Mouse (Mus musculus) limb, embryonic 11.5 days (tissue): ENCODE measurements around the gene Trim12c. TPM values are rescaled to one million over a fixed set of nuclear protein-coding genes. Genes with fewer than 3 reads are reported as not detected.
"Not testable (repeated sequence)": the region's sequence is repeated elsewhere in the genome, so short reads cannot be mapped to it uniquely, and the experiment has no call there.

ENCODE experiments used
- ATAC-seq: fragments of 200-750 bp; cut with Nextera tagmentation; 2 replicates; pipeline ENCODE4 v1.8.0; 2017; ENCODE audit warnings: low read depth; ENCODE audit not compliant: insufficient number of reproducible peaks, low FRiP score, low TSS enrichment
- DNase-seq: peaks from one replicate; pipeline ENCODE4 v3.0.0-alpha.2; 2015; ENCODE audit warnings: low spot score
- H3K27ac ChIP-seq: fragments of 300-500 bp; sonication (generic); replicated peaks from 2 replicates; pipeline ENCODE4 v1.5.1; 2014; ENCODE audit warnings: low read depth, mild to moderate bottlenecking, low read length
- H3K27me3 ChIP-seq: fragments of 300-500 bp; sonication (generic); 2 replicates; pipeline ENCODE4 v1.6.1; 2014; ENCODE audit warnings: mild to moderate bottlenecking, low read length, mixed read lengths; ENCODE audit not compliant: control insufficient read depth, insufficient read depth
- H3K36me3 ChIP-seq: fragments of 300-500 bp; sonication (generic); 2 replicates; pipeline ENCODE4 v1.6.1; 2014; ENCODE audit warnings: mild to moderate bottlenecking, low read length, moderate library complexity, mixed read lengths; ENCODE audit not compliant: control insufficient read depth, insufficient read depth
- H3K4me1 ChIP-seq: fragments of 300-500 bp; sonication (generic); 2 replicates; pipeline ENCODE4 v1.6.1; 2014; ENCODE audit warnings: low read length, mixed read lengths; ENCODE audit not compliant: control insufficient read depth, insufficient read depth
- H3K4me2 ChIP-seq: fragments of 300-500 bp; sonication (generic); 2 replicates; pipeline ENCODE4 v1.6.1; 2014; ENCODE audit warnings: low read depth, mild to moderate bottlenecking, moderate library complexity; ENCODE audit not compliant: severe bottlenecking
- H3K4me3 ChIP-seq: fragments of 300-500 bp; sonication (generic); 2 replicates; pipeline ENCODE4 v1.5.1; 2014; ENCODE audit warnings: low read depth, low read length
- H3K9ac ChIP-seq: fragments of 300-500 bp; sonication (generic); 2 replicates; pipeline ENCODE4 v1.6.1; 2014; ENCODE audit warnings: mild to moderate bottlenecking, low read length
- H3K9me3 ChIP-seq: fragments of 300-500 bp; sonication (generic); 2 replicates; pipeline ENCODE4 v1.6.1; 2016; ENCODE audit warnings: low read length; ENCODE audit not compliant: control insufficient read depth
- WGBS: fragments of 180-500 bp; shearing (Covaris S2); extraction: QIAGEN DNeasy Blood & Tissue Kit; methylation state at CpG from one replicate; pipeline ENCODE4 v1.1.7; 2014; 5-methylcytosine and 5-hydroxymethylcytosine counted together
- polyA plus RNA-seq: library from polyadenylated mRNA; unstranded; fragments of >200 nt; fragmentation: Nextera tagmentation; extraction: Ambion mirVana; gene quantifications from 2 replicates; pipeline ENCODE4 v1.2.1, GENCODE M21; 2014

Gene Trim12c
- polyA plus RNA-seq, 1 experiment from 2014 or later: 1.3 TPM

GRCm38 (mm10) chr7:104340744-104341143 lies 12.4 kb downstream of the Trim12c start:
- 87% methylated on average over 2 of the region's 4 CpGs for WGBS
- H3K36me3 ChIP-seq, H3K27ac ChIP-seq: not testable (repeated sequence)

GRCm38 (mm10) chr7:104335547-104335946 lies 17.6 kb downstream of the Trim12c start:
- H3K36me3 ChIP-seq, H3K4me1 ChIP-seq, H3K4me3 ChIP-seq, ATAC-seq, H3K9me3 ChIP-seq, H3K9ac ChIP-seq, H3K27me3 ChIP-seq, H3K27ac ChIP-seq, H3K4me2 ChIP-seq, DNase-seq: not testable (repeated sequence)
- 85% methylated on average over 3 of the region's 3 CpGs for WGBS

More at GRCm38 (mm10) chr7:104340744-104341143, 12.4 kb downstream of the Trim12c start:
- not testable (repeated sequence) for H3K9ac ChIP-seq, H3K4me1 ChIP-seq, H3K9me3 ChIP-seq, H3K27me3 ChIP-seq, ATAC-seq, DNase-seq, H3K4me2 ChIP-seq, H3K4me3 ChIP-seq

- WGBS: 89% methylated on average over 2 of the region's 2 CpGs
- not testable (repeated sequence) for ATAC-seq
Observed at GRCm38 (mm10) chr7:104329171-104329570, 24.0 kb downstream of the Trim12c start, which contains the start of gene Trim34b. Gene Trim34b, plus strand, starts transcription at chr7:104329471.

GRCm38 (mm10) chr7:104322028-104322427 lies 31.1 kb downstream of the Trim12c start:
- H3K4me2 ChIP-seq: no peak overlapping the region
- H3K27me3 ChIP-seq: no peaks in the 10 kb centered on the region
- DNase-seq (no peak), ATAC-seq (no peak)
- no peak overlapping the region for H3K9ac ChIP-seq
- 82% methylated on average over 9 of the region's 9 CpGs for WGBS
- no peaks in the 10 kb centered on the region for H3K36me3 ChIP-seq
- no peak overlapping the region for H3K4me3 ChIP-seq
- H3K4me1 ChIP-seq: no peaks in the 10 kb centered on the region
- H3K27ac ChIP-seq: no peak overlapping the region
- no peaks in the 10 kb centered on the region for H3K9me3 ChIP-seq

More at GRCm38 (mm10) chr7:104329171-104329570, 24.0 kb downstream of the Trim12c start, which contains the start of gene Trim34b:
- H3K27ac ChIP-seq, DNase-seq, H3K4me3 ChIP-seq, H3K9me3 ChIP-seq, H3K27me3 ChIP-seq, H3K4me2 ChIP-seq, H3K9ac ChIP-seq, H3K36me3 ChIP-seq, H3K4me1 ChIP-seq: not testable (repeated sequence)

- H3K4me2 ChIP-seq: peak within 1 kb of the TSS; percentile 31
- H3K4me1 ChIP-seq, H3K27me3 ChIP-seq, H3K27ac ChIP-seq, H3K9me3 ChIP-seq, H3K36me3 ChIP-seq, DNase-seq, H3K9ac ChIP-seq: not testable (repeated sequence)
- peak; percentile 84 for ATAC-seq
- H3K4me3 ChIP-seq: peak within 1 kb of the TSS; percentile 25
- WGBS: 25% methylated on average over 4 of the region's 4 CpGs
Observed at GRCm38 (mm10) chr7:104315369-104316080, 37.6 kb downstream of the Trim12c start, which contains the start of gene Trim12a. Gene Trim12a, minus strand, starts transcription at chr7:104315466.

- Histone ChIP-seq H3K9ac (no peak overlapping the region), H3K4me3 (peak overlapping the region; percentile 25), H3K36me3 (no peaks in the 10 kb centered on the region), H3K4me2 (peak overlapping the region; percentile 31), H3K9me3 (no peaks in the 10 kb centered on the region), H3K27me3 (no peaks in the 10 kb centered on the region), H3K27ac (no peak overlapping the region), H3K4me1 (no peaks in the 10 kb centered on the region)
- DNase-seq (peak; percentile 31), ATAC-seq (no peak)
- WGBS: 12% methylated on average over 15 of the region's 15 CpGs
Observed at GRCm38 (mm10) chr7:104314796-104315353, 38.3 kb downstream of the Trim12c start.

GRCm38 (mm10) chr7:104291638-104292400 lies 61.3 kb downstream of the Trim12c start:
- H3K4me2 ChIP-seq: no peak overlapping the region
- H3K4me1 ChIP-seq: no peaks in the 10 kb centered on the region
- H3K4me3 ChIP-seq: no peak overlapping the region
- ATAC-seq (no peak), DNase-seq (no peak)
- WGBS: 81% methylated on average over 5 of the region's 5 CpGs
- H3K9me3 ChIP-seq: no peaks in the 10 kb centered on the region
- no peak overlapping the region for H3K27ac ChIP-seq
- H3K36me3 ChIP-seq: no peaks in the 10 kb centered on the region
- no peak overlapping the region for H3K9ac ChIP-seq
- H3K27me3 ChIP-seq: no peaks in the 10 kb centered on the region

- Histone ChIP-seq H3K4me1 (no peaks in the 10 kb centered on the region), H3K36me3 (no peaks in the 10 kb centered on the region), H3K27me3 (no peaks in the 10 kb centered on the region), H3K9me3 (no peaks in the 10 kb centered on the region), H3K27ac (no peak overlapping the region), H3K9ac (no peak overlapping the region), H3K4me3 (no peak overlapping the region), H3K4me2 (no peak overlapping the region)
- no peak for DNase-seq
- ATAC-seq: no peak
- WGBS: 92% methylated on average over 1 of the region's 1 CpGs
Observed at GRCm38 (mm10) chr7:104290641-104291040, 62.5 kb downstream of the Trim12c start.
